Mouse (Mus musculus) testis, adult 2 months (tissue): ENCODE results near the gene Sergef.
A peak's percentile ranks its signal among the peaks of the same experiment; 100 is the strongest.

ENCODE experiments used
- CTCF ChIP-seq: fragments of 200-500 bp; IDR thresholded peaks from 2 replicates; pipeline ENCODE4 v1.5.1; 2012; ENCODE audit warnings: low read depth, mild to moderate bottlenecking, inconsistent platforms, low read length, moderate library complexity; ENCODE audit not compliant: control insufficient read depth, insufficient read depth, insufficient replicate concordance
- POLR2A ChIP-seq: fragments of 200-500 bp; IDR thresholded peaks from 2 replicates; pipeline ENCODE4 v1.6.1; 2012; ENCODE audit warnings: low read depth, mild to moderate bottlenecking, inconsistent platforms, low read length, moderate library complexity; ENCODE audit not compliant: control insufficient read depth

DNA sequence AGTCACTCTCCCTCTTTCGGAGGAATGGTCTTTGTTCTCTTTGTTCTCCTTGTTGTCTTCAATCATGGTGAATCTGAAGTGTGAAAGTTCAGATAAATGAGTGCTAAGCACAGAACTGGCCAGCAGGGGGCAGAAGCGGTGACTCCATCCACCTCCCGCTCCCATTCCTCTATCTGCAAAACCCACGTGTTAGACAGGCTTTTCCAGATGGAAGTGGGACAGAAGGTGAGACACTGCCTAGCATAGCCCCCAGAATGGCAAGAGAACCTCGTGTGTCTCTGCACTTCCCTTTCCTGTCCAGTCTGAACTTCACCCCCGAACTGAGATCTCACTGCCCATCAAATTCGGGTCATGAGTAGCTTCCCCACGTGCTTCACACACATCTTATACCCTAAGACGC is 25.6 kb upstream of the Sergef start:
- peak; percentile 79; the same call in 1 of the 2 replicates for TF ChIP-seq CTCF
- no peak for TF ChIP-seq POLR2A
